Mouse (Mus musculus): ENCODE data around the gene Hdac5.

GRCm38 (mm10) chr11:102218783-102219182 is 11.2 kb downstream of the Hdac5 start:
- TF ChIP-seq CTCF (IDR thresholded peaks at IDR 0.05), result 0 out of 2 replicates have a peak, but pooled peaks have one; percentile 2
- peak; percentile 48; the same call in 1 of the 2 replicates for TF ChIP-seq EP300 (IDR thresholded peaks at IDR 0.05)
